Mouse (Mus musculus) megakaryocyte, embryonic 14.5 days (primary cell): ENCODE measurements around the gene Aars.

Source experiments
- FLI1 ChIP-seq: IDR thresholded peaks from 2 replicates; pipeline ENCODE4 v1.6.1; 2012; ENCODE audit warnings: low read length, inconsistent platforms, mixed read lengths
- GATA1 ChIP-seq: IDR thresholded peaks from 3 replicates; pipeline ENCODE4 v1.6.1; 2012; ENCODE audit warnings: mixed read lengths, low read length, inconsistent platforms, borderline replicate concordance

GRCm38 (mm10) chr8:111033482-111034215 lies 705 bp downstream of the Aars start:
- TF ChIP-seq GATA1, result no peak
- no peak for TF ChIP-seq FLI1
